Mouse (Mus musculus): ENCODE results near the gene LTO1. TPM values are rescaled to one million over a fixed set of nuclear protein-coding genes. Genes with fewer than 3 reads are reported as not detected.

LTO1 gene
- polyA plus RNA-seq, 1 experiment from 2014 or later = 21.1 TPM

DNA sequence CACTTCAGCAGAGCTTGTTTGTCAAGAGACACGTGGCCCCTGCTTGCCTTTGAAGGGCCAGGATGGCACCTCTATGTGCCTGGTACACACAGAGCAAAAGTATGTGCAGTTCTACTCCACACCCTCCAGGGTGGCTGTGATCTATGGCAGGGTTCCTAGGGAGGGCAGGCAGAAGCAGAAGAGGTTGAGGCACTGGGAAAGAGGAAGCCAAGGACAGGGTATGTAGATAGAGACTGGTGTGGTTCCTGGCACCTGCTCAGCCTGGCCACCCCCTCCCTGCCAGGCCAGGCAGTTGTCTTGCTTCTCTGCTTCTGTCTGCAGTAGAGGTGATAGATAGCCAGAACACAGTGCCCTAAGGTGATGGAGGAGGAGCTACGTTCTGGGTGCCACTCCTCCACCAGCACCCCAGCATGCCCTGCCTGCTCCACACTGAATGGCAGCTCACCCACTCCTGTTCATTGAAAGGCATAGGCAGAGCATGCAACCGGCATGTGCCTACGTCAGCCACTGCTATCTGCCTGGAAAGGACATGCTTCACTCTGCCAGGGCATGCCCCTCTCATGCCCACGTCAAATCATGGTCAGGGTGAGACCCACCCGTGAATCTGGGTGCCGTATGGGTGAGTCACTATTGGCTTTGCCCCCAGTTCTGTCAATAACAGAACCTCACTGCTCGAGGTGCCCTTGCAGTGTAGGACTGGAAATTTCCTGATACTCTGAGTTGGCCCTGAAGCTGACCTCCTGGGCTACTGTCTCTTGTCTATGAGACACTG is 56.3 kb downstream of the LTO1 start:
- Histone ChIP-seq H3K27me3 (replicated peaks; ENCODE audit: control insufficient read depth, insufficient read depth, low read length) (no peaks in the 10 kb centered on the region), H3K4me2 (replicated peaks; ENCODE audit: low read depth) (no peak overlapping the region), H3K36me3 (ENCODE audit: control insufficient read depth, insufficient read depth) (no peaks in the 10 kb centered on the region), H3K9me3 (ENCODE audit: control insufficient read depth) (no peaks in the 10 kb centered on the region), H3K4me3 (ENCODE audit: low read depth, low read length) (no peak overlapping the region), H3K27ac (ENCODE audit: low read depth, low read length) (no peak overlapping the region), H3K4me1 (replicated peaks; ENCODE audit: control insufficient read depth, insufficient read depth, low read length) (no peaks in the 10 kb centered on the region), H3K9ac (ENCODE audit: low read depth, low read length) (no peak overlapping the region)
- ATAC-seq = 0 out of 2 replicates have a peak, but pooled peaks have one; percentile 22
- 0 out of 2 replicates have a peak, but pooled peaks have one; percentile 8 for TF ChIP-seq CTCF (IDR thresholded peaks at IDR 0.05; ENCODE audit: low read depth)
- WGBS = 59% methylated on average over 8 of the region's 8 CpGs

DNA sequence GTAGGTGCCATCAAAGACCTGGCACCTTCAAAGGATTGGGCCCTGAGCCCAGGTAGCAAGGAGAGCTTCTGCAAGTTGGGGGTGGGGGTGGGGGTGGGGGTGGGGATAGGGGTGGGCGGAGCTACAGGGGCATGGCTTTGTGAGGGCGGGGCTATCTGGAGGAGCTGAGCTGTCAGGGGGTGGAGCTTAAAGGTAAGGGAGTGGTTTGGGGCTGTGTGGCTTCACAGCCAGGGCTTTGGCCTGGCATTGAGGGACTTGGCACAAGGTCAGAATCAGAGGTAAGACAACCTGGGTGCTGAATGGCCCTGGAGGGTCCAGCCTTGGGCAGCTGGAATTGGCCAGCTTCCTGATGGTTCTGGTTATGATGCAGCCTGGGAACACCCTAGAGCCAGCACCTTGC is 56.9 kb downstream of the LTO1 start:
- 38% methylated on average over 2 of the region's 2 CpGs for WGBS
- ATAC-seq = 0 out of 2 replicates have a peak, but pooled peaks have one; percentile 15
- H3K27ac ChIP-seq (ENCODE audit: low read depth, low read length) = no peak overlapping the region
- no peaks in the 10 kb centered on the region for H3K27me3 ChIP-seq (replicated peaks; ENCODE audit: control insufficient read depth, insufficient read depth, low read length)
- H3K4me3 ChIP-seq (ENCODE audit: low read depth, low read length) = no peak overlapping the region
- no peak overlapping the region for H3K9ac ChIP-seq (ENCODE audit: low read depth, low read length)
- no peaks in the 10 kb centered on the region for H3K36me3 ChIP-seq (ENCODE audit: control insufficient read depth, insufficient read depth)
- no peaks in the 10 kb centered on the region for H3K9me3 ChIP-seq (ENCODE audit: control insufficient read depth)
- H3K4me1 ChIP-seq (replicated peaks; ENCODE audit: control insufficient read depth, insufficient read depth, low read length) = no peaks in the 10 kb centered on the region
- no peak for TF ChIP-seq CTCF (IDR thresholded peaks at IDR 0.05; ENCODE audit: low read depth)
- H3K4me2 ChIP-seq (replicated peaks; ENCODE audit: low read depth) = no peak overlapping the region

DNA sequence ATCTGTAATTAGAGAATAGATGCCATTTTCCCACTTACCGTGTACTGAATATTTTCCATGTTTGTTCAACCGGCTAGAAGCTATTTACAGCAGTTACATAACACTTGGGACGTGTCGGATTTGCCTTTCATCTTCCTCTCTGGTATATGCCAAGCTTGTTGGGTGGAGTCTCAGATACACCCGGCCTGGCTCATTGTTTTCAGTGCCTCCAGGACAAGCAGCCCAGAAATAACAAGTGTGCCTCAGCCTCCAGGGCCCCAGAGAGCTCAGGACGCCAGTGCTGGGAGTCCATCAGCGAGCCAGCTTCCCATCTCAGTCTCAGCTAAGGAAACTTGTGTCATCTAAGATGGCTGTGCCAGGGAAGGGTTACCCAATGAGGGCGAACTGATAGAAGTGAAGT is 58.6 kb downstream of the LTO1 start:
- ATAC-seq = no peak
- Histone ChIP-seq H3K4me3 (ENCODE audit: low read depth, low read length) (no peak overlapping the region), H3K36me3 (ENCODE audit: control insufficient read depth, insufficient read depth) (no peaks in the 10 kb centered on the region), H3K9me3 (ENCODE audit: control insufficient read depth) (no peaks in the 10 kb centered on the region), H3K4me1 (replicated peaks; ENCODE audit: control insufficient read depth, insufficient read depth, low read length) (no peaks in the 10 kb centered on the region), H3K27me3 (replicated peaks; ENCODE audit: control insufficient read depth, insufficient read depth, low read length) (no peaks in the 10 kb centered on the region), H3K4me2 (replicated peaks; ENCODE audit: low read depth) (no peak overlapping the region), H3K27ac (ENCODE audit: low read depth, low read length) (no peak overlapping the region), H3K9ac (ENCODE audit: low read depth, low read length) (no peak overlapping the region)
- 58% methylated on average over 8 of the region's 8 CpGs for WGBS
- no peak for TF ChIP-seq CTCF (IDR thresholded peaks at IDR 0.05; ENCODE audit: low read depth)

DNA sequence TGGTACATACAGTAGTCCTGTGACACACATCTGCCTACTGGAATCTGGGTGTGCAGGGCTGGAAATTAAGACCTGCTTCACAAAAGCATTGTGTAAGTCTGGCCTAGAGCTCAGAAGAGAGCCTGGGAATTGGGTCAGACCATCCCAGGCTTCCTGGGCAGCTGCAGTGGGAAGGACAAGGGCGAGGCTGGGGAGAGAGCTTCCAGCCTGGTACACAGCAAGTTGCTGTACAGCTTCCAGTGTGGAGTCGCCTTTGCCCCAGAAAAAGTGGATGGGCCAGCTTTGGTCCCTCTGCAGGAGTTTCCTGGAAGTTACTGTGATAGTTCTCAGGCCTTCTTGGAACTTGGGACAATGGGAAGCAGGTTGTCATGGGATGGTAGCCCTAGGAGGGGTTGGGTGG is 62.2 kb downstream of the LTO1 start:
- WGBS = 65% methylated on average over 2 of the region's 2 CpGs

DNA sequence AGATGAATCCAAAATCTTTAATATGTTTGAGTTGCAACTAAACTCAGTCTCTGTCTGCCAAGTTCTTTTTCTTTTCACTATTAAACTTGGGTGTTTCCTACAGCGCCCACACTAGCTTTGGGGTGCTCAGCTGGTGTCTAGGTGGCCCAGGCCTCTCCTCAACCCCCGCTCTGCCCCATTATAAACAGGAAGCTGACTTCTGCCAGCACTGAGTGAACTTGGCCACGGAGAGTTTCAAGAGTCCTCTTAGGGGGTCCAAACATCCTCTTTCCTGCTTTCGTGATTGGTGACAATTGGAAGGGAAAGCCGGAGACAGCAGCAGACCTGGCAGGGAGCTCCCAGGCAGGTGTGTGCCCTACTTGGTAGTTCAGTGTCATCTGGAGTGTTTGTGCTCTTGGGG is 64.9 kb downstream of the LTO1 start:
- no peak overlapping the region for H3K9ac ChIP-seq (ENCODE audit: low read depth, low read length)
- no peak for TF ChIP-seq CTCF (IDR thresholded peaks at IDR 0.05; ENCODE audit: low read depth)
- no peak overlapping the region for H3K4me2 ChIP-seq (replicated peaks; ENCODE audit: low read depth)
- WGBS = 62% methylated on average over 5 of the region's 5 CpGs
- H3K4me1 ChIP-seq (replicated peaks; ENCODE audit: control insufficient read depth, insufficient read depth, low read length) = no peaks in the 10 kb centered on the region
- no peak overlapping the region for H3K27ac ChIP-seq (ENCODE audit: low read depth, low read length)
- ATAC-seq = no peak
- H3K9me3 ChIP-seq (ENCODE audit: control insufficient read depth) = no peaks in the 10 kb centered on the region
- H3K4me3 ChIP-seq (ENCODE audit: low read depth, low read length) = no peak overlapping the region
- no peaks in the 10 kb centered on the region for H3K27me3 ChIP-seq (replicated peaks; ENCODE audit: control insufficient read depth, insufficient read depth, low read length)
- no peaks in the 10 kb centered on the region for H3K36me3 ChIP-seq (ENCODE audit: control insufficient read depth, insufficient read depth)

More for the DNA sequence above, 62.2 kb downstream of the LTO1 start:
- TF ChIP-seq CTCF (IDR thresholded peaks at IDR 0.05; ENCODE audit: low read depth) = peak; percentile 11; the same call in 1 of the 2 replicates
- H3K36me3 ChIP-seq (ENCODE audit: control insufficient read depth, insufficient read depth) = no peaks in the 10 kb centered on the region
- H3K4me1 ChIP-seq (replicated peaks; ENCODE audit: control insufficient read depth, insufficient read depth, low read length) = no peaks in the 10 kb centered on the region
- peak; percentile 66 for ATAC-seq
- H3K9me3 ChIP-seq (ENCODE audit: control insufficient read depth) = no peaks in the 10 kb centered on the region
- no peak overlapping the region for H3K4me2 ChIP-seq (replicated peaks; ENCODE audit: low read depth)
- H3K27ac ChIP-seq (ENCODE audit: low read depth, low read length) = no peak overlapping the region
- no peak overlapping the region for H3K9ac ChIP-seq (ENCODE audit: low read depth, low read length)
- no peak overlapping the region for H3K4me3 ChIP-seq (ENCODE audit: low read depth, low read length)
- H3K27me3 ChIP-seq (replicated peaks; ENCODE audit: control insufficient read depth, insufficient read depth, low read length) = no peaks in the 10 kb centered on the region

Other genes with a start within 250 kb of the LTO1 start
- 9.0 and 9.3 TPM in 2 replicates for gene Ano1, start 163.1 kb upstream of the LTO1 start, polyA plus RNA-seq (2015; fragmentation: Nextera tagmentation; extraction: Ambion mirVana)
- not detected in 2 replicates for gene Fgf3, start 77.0 kb upstream of the LTO1 start, polyA plus RNA-seq (2015; fragmentation: Nextera tagmentation; extraction: Ambion mirVana)
- gene Fgf4, start 67.7 kb upstream of the LTO1 start, polyA plus RNA-seq (2015; fragmentation: Nextera tagmentation; extraction: Ambion mirVana) = not detected in 2 replicates
- 51.7 and 76.9 TPM in 2 replicates for gene Fgf15, start 18.6 kb upstream of the LTO1 start, polyA plus RNA-seq (2015; fragmentation: Nextera tagmentation; extraction: Ambion mirVana)
- gene Ccnd1, start 24.8 kb downstream of the LTO1 start, polyA plus RNA-seq (2015; fragmentation: Nextera tagmentation; extraction: Ambion mirVana) = 41.5 and 42.9 TPM in 2 replicates